Mouse (Mus musculus): Measurements from ENCODE around the gene Parp3. TPM values are rescaled to one million over a fixed set of nuclear protein-coding genes. Genes with fewer than 3 reads are reported as not detected.

Gene Parp3
- total RNA-seq, 2 experiments from 2014 or later, result 2.4 to 2.8 TPM

DNA sequence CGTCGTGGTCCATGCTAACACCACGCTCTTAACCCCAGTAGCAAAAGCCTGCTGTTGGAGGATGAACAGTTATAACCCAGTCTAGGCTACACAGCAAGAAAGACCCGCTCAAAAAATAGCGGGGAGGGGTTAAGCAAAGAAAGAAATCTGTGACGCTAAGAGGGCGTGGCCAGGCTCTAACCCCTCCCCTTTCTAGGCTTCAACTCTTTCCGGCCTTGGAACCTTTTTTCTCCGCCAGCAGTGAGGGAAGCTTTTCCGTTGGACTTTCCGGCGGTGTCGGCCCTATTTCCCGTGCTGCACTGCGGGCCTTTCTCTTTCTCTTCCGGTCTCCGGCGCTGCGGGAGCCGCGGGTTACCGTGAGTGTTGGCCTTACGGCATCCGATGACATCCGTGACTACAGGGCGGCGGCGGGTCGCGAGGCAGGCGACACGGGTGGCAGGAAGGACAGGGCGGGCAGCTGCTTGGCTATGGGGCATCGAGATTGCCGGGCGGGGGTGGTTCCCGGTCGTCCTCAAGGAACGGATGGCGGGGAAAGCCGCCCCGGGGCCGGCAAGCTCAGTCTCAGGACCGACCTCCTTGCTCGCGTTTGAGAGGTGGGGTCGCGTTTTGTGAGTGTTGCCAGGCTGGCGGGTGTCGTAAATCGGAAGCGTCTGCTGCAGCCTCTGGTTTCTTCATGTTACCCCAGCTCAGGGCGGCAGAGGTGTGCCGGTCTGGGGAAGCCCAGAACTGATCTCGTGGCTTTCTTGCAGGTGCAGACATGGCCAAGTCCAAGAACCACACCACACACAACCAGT is 47.3 kb downstream of the Parp3 start, which contains the start of gene Rpl29:
Rpl29 (plus strand) TSS at position 234 of the 794 bp plus-strand sequence.
- peak; percentile 97 for DNase-seq (ENCODE audit: low spot score in 2 of 2)

DNA sequence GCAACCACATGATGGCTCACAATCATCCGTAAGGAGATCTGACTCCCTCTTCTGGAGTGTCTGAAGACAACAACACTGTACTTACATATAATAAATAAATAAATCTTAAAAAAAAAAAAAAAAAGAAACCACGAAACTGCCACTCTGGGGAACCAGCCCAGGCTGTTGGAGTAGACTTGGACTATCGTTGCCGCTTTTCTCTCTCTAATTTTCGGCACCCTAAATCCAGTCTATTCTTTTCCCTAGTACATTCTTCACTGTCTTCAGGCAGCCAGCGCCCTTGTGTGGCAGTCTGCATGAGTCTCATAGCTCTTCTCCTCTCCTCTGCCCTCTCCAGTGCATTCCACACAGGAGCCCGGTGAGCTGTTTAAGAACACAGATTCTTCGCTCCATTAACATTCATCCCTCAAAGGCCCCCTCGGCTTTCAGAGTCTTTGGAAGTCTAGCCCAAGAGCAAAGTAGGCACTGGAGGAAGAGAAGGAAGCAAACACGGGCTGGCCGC is 48.0 kb downstream of the Parp3 start:
- no peak for DNase-seq (ENCODE audit: low spot score in 2 of 2)

DNA sequence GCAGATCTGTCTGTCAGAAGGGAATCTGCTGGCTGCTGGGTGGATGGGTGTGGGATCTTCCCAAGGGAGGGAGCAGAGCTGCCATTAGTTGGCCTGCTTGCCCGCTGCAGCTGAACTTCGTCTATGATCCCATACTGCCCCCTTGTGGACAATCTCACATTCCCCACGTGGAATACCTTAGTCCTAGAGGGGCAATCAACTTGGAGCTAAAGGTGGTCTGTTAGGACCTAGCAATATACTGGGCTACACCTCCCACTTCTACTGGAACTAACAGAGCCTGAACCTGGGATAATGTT is 54.9 kb downstream of the Parp3 start:
- peak; percentile 90 to 91 for DNase-seq (ENCODE audit: low spot score in 2 of 2)

DNA sequence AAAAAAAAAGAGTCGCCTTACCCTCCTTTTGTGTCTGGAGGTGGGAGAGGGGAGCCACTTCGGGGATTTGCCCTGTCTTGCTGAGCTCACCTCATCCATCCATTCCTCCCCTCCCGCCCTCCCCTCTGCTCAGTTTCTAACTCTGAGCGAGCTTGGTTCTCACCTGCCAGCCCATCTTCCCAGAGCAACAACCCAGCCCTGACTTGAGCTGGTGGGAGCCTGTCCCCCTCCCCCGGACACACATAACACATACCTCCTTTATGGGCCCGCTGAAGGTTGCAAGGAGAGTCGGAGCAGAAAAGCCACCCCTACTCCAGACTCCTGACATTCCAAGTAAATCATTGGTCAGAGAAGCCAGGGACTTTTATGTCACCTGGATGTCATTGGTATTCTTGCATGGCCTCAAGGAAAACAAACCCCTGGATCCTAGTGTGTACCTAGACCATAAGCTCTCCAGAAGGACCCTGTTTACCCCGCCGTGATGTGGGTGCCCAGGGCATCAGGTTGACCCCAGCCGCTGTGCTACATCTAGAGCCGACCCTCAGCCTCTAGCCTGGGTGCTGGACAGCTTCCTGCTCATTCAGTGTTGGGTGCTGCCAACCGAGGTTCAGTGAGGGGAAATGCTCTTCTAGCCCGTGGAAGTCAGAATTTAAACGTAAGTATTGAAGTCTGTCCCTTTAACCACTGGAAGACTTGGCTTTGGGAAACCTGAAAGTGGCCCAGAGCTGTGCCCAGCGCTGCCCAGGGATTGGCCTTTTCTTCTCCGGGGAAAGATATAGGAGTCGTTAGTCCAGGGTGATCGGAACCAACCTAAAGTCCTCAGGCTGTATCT is 55.5 kb downstream of the Parp3 start:
- no peak for DNase-seq (ENCODE audit: low spot score in 2 of 2)

DNA sequence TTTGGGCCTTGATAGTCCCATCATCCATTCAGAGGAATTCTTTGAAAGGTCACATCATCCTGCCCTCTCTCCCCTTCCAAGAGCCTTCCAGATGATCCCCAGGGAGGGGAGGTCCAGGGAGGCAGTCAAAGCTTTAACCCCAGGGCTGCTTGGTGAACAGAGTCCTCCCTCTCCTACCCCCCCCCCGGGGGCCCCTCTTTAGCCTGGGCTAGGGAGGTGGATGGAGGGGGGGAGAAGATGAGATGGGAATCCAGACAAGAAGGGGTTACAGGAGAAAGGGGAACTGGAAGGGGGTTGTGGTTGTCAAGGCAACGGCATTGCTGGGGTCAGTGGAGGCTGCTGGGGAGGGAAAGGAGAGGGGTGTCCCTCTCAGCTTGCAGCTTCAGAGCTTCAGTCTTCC is 56.1 kb downstream of the Parp3 start:
- no peak for DNase-seq (ENCODE audit: low spot score in 2 of 2)

Other genes with a start within 250 kb of the Parp3 start
- gene Alas1, start 228.3 kb downstream of the Parp3 start, total RNA-seq (2021), result 100 to 1,000 TPM; 139 TPM
- 10 to 100 TPM; 12.2 to 12.6 TPM for gene Poc1a, start 195.9 kb downstream of the Parp3 start, total RNA-seq (2021)
- gene Dusp7, start 108.3 kb downstream of the Parp3 start, total RNA-seq (2021), result 10 to 100 TPM; 58.7 to 64.2 TPM
- 100 to 1,000 TPM; 421 to 423 TPM for gene Rpl29, start 47.5 kb downstream of the Parp3 start, total RNA-seq (2021)
- gene Acy1, start 38.6 kb downstream of the Parp3 start, total RNA-seq (2021), result 10 to 100 TPM; 11.0 to 13.2 TPM
- 10 to 100 TPM in 1 of 2 experiments, 1 to 10 TPM in 1; 9.9 to 10.6 TPM for gene Abhd14b, start 29.5 kb downstream of the Parp3 start, total RNA-seq (2021)
- gene Abhd14a, start 29.3 kb downstream of the Parp3 start, total RNA-seq (2021), result 10 to 100 TPM; 51.1 to 53.2 TPM
- 100 to 1,000 TPM; 226 to 234 TPM for gene Pcbp4, start 23.7 kb downstream of the Parp3 start, total RNA-seq (2021)
- gene Gpr62, start 11.0 kb downstream of the Parp3 start, total RNA-seq (2021), result 1 to 10 TPM; 1.8 to 2.0 TPM
- gene Rrp9, start 986 bp downstream of the Parp3 start, total RNA-seq (2021), result 10 to 100 TPM; 38.5 to 45.2 TPM
- gene Iqcf1, start 23.0 kb upstream of the Parp3 start, total RNA-seq (2021), result not detected
- 1 to 10 TPM in 1 of 2 experiments, not detected in 1; 1.5 TPM for gene Iqcf5, start 37.6 kb upstream of the Parp3 start, total RNA-seq (2021)
- gene Iqcf3, start 84.7 kb upstream of the Parp3 start, total RNA-seq (2021), result not detected
- not detected for gene Iqcf4, start 94.0 kb upstream of the Parp3 start, total RNA-seq (2021)
- gene Iqcf6, start 149.6 kb upstream of the Parp3 start, total RNA-seq (2021), result not detected
- gene Grm2, start 179.1 kb upstream of the Parp3 start, total RNA-seq (2021), result 10 to 100 TPM; 37.1 to 38.3 TPM
- 10 to 100 TPM; 85.3 to 91.6 TPM for gene Tex264, start 209.0 kb upstream of the Parp3 start, total RNA-seq (2021)

All from layer of hippocampus, postnatal 10 days (tissue).